Mouse (Mus musculus) mesoderm, embryonic 11.5 days (tissue): ENCODE data around the gene Rpap3.

Experiments used
- DNase-seq: peaks from one replicate; pipeline ENCODE4 v3.0.0-alpha.2; 2012; ENCODE audit warnings: low read depth, low spot score

Rpap3 gene

GRCm38 (mm10) chr15:97731111-97731510 is 25.5 kb upstream of the Rpap3 start, which contains the start of gene Endou:
Gene Endou (minus strand): TSS chr15:97731339.
- no peak for DNase-seq

GRCm38 (mm10) chr15:97730365-97730764 is 24.7 kb upstream of the Rpap3 start:
- no peak for DNase-seq

DNA sequence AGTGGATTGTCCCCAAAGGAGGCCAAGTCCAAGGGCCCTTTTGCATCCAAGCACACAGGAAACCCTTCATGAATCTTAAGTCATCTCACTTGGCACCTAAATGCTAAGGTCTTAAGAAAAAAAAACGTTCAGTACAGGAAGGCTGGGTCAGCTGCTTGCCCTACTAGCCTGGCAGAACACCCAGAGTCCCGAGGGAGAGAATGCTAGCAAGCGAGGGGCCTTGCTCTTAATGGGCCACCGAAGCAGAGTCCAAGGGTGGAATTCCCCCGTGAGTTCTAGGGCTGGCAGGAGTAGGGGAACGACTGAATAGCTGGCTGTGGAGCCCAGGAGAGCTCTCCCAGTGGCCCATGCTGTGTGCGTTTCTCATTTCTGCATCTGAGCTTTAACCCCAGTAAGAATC is 23.2 kb upstream of the Rpap3 start:
- DNase-seq = no peak

- DNase-seq = no peak
Measured at GRCm38 (mm10) chr15:97728394-97728793, 22.8 kb upstream of the Rpap3 start.

DNA sequence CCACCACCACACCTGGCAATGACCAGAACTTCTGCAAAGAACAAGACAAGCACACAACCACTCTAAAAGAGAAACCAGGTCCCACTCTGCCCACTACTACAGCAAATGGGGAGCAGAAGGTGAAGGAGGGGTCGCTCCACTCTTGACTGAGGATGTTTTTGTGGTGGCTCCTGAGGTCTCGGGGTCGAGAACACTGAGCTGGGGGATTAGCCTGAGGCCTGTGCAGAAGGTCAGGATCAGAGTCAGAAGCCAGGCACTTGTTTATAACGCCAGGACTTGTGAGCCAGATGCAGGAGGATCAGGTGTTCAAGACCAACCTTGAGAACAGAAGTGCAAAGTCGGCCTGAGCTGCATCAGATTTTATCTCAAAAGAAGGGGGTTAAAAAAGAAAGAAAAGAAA is 21.9 kb upstream of the Rpap3 start:
- DNase-seq = no peak

- no peak for DNase-seq
Measured at GRCm38 (mm10) chr15:97727048-97727447, 21.4 kb upstream of the Rpap3 start.

- no peak for DNase-seq
Measured at GRCm38 (mm10) chr15:97726310-97726709, 20.7 kb upstream of the Rpap3 start.

GRCm38 (mm10) chr15:97725198-97725785 is 19.7 kb upstream of the Rpap3 start:
- no peak for DNase-seq

DNA sequence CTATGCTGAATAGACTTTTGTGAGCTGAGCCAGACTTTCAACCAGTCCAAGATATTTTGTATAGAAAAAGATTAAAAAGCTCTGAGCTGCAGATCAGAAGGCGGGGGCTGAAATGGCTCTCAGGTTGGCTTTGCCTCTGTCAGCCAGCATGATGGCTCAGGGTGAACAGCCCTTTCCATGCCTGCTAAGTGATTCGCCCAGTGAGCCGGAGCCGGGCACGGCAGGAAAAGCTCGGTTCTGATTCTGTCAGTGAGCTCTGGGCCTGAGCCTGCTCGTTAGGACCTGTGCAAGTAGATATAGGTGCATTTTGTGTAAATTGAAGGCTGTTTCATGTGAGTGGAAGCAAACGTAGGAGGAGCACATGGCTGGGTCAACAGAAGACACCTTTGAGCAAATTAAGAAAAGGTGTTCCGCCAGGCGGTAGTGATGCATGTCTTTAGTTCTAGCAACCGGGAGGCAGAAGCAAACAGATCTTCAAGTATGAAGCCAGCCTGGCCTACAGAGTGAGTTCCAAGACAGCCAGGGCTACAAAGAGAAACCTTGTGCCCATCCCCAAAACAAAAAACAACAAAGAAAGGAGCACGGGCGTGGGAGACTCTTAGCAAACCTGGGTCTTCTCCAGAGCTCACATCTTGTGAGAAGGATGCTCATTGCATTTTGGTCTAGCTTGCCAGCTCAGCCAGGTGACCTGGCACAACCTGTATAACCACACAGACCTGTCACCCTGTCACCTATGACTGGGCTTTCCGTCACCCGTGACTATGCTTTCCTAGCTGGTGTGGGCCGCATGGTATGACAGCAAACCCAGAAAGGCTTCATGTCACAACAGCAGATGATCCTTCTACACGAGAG is 18.9 kb upstream of the Rpap3 start:
- no peak for DNase-seq

GRCm38 (mm10) chr15:97723536-97724345 is 18.1 kb upstream of the Rpap3 start:
- DNase-seq = no peak

DNA sequence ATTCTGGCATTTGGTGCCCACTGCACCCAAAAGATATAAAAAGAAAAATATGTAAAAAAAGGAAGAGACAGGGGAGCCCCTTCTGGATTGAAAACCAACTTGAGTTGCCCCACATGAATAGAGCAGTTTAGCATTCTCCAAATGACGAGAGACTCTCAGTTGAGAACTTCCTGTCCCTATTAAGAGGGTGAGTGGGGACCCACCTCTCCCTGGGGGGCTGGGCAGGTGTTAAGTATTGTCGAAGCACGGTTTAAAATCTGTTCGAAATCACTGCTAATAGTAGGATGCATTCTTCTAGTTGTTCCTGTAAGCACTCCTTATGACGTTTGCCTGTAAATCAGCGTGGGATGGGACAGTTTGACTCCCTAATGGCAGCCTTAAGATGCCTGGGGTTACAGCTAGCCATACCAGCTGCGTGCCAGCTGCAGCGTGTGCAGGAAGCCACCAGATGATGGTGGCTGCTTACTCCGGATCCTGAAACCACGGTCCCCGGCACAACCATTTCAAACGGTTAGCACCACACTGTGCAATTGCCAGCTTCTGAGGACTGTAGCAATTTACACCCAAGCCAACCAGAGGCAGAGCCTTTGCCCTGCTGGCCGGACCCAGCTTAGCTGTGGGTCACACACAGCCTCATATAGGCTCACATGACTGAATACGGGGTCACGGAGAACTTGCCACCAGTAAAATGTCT is 15.5 kb upstream of the Rpap3 start:
- no peak for DNase-seq

DNA sequence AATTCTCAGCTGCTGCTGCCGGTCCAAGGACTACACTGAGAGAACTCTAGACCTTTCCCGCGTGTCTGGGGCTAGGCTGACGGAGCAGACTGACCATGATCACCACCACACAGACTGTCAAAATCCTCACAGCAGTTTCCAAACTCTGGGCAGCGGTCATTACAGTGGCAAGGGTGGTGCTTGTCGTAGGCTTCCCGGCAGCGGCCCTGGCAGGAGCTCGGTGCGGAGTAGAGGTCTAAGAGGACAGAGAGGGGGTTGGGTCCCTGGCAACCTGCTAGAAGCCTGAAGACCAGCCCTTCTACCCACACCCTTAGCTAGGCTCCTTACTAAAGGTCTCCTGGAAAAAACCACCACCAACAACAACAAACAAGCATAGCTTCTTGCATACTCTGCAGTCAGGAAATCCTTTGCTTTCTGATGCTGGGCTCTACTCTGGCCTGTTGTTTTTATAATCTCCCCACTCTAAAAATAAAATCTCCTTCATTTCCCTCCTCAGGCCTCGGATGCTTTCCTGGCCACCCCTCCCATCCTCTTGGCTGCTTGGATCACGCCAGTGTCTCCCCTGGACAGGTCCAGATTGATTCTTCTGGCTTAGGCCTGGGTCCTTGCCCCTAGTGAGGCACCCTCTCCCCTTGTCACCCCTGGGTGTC is 14.5 kb upstream of the Rpap3 start:
- DNase-seq = no peak

DNA sequence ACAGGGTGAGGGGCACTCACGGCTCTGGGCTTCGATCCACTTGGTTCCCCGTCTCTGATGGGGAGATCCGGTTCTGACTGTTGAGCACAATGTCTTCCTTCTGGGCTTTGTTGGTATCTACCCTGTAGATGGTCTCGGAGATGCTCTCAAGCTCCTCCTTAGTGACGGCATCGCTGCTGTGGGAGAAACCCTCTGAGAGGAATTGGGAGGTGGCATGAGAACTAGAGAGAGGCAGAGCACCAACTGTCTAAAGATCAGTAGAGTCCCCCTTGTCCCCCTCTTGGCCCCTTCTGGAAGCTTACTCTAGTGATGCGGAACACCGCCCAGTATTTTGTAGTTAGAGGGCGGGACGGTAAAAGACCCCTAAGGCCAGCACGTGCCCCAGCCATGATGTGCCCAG is 13.9 kb upstream of the Rpap3 start:
- DNase-seq = no peak

- DNase-seq = no peak
Measured at GRCm38 (mm10) chr15:97718535-97719155, 13.0 kb upstream of the Rpap3 start.

DNA sequence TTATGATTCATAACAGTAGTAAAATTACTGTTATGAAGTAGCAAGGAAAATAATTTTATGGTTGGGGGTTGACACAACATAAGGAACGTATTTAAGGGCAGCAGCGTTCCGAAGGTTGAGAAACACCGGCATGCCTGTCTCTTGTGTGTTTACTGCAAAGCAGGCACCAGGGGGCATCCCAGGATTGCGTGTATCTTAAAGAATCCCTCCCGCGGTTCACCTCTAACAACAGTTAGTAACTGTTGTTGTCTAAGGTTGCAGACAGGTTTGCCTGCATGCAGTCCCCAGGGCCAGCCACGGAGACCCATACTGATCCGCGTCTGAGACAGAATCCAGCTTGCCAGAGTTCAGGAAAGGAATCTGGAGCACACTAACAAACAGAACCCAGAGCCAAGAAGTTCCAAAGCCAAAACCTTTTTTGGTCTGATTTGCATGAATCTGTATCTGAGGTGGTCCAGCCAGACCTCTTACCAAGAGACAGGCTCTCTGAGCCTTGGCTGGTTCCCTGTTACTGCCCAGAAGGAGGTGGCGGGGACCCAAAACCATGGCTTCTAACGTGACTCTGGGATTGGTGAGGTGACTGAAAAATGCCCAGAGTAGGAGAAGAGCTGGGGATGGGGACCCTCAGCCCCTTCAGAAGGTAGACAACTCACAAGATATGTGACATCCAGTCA is 12.4 kb upstream of the Rpap3 start:
- peak; percentile 66 for DNase-seq

GRCm38 (mm10) chr15:97716782-97717181 is 11.2 kb upstream of the Rpap3 start:
- no peak for DNase-seq

DNA sequence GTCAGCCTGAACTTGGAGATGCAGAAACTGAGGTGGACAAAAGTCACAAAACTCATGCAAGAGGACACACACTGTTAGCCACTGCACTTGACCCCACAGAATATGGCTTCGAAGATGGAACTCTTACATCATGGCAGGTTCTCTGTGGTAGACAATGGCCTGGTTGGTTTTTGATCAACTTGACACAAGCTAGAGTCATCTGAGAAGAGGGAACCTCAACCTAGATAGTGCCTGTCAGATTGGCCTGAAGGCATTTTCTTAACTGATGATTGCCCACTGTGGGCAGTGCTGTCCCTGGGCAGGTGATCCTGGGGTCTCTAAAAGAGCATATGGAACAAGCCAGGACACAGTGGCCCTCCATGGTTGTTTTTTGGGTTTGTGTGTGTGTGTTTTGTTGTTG is 10.1 kb upstream of the Rpap3 start:
- no peak for DNase-seq

- DNase-seq = no peak
Measured at GRCm38 (mm10) chr15:97715083-97715482, 9.5 kb upstream of the Rpap3 start.

DNA sequence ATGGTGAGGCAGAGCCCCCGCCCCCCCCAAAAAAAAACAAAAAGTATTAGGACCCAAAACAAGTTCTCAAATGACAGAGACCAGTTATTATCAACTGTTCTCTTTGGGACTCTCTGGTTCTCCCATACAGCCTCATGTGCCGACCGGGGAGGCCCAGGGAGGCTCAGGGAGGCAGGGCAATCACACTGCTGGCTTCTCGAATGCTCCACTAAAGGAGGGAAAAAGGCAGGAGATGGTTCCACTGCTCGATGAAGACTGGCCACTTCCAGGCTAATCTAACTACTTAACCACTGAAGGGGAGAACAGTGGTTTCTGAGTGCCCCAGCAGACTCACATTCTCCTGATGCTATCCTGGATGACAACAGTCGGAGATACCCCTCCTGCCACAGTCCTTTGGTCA is 6.9 kb upstream of the Rpap3 start:
- DNase-seq = no peak

DNA sequence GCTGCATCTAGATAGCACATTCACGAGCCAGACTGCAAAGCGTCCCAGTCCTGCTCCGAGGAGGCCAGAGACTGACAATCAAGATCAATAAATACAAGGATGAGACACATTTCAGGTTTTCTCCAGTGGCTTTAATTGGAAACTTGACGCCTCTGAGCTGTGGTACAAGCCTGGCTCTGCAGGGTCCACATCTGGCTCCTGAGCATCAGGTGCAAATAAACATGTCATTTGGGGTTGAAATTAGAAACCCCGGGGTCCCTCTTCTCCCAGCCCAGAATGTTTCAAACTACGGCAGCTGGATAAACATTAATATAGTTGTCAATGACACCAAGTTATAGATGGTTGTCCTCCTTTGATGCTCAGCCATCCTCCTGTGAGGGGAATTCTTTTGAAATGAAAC is 5.3 kb upstream of the Rpap3 start:
- peak; percentile 33 for DNase-seq
